Mouse (Mus musculus) ES-E14 (cell line): Measurements from ENCODE around the gene Sv2b. TPM values are rescaled to one million over a fixed set of nuclear protein-coding genes. Genes with fewer than 3 reads are reported as not detected.
A peak's percentile ranks its signal among the peaks of the same experiment; 100 is the strongest.

Experiments used
- DNase-seq: peaks from one replicate; pipeline ENCODE4 v3.0.0-alpha.2; 2013; ENCODE audit warnings: low read depth, low spot score
- H3K27ac ChIP-seq: 2 replicates; pipeline ENCODE4 v1.5.1; 2012; ENCODE audit warnings: low read depth, mild to moderate bottlenecking, low read length, moderate library complexity, mixed read lengths; ENCODE audit not compliant: poor library complexity, insufficient read depth, severe bottlenecking
- H3K36me3 ChIP-seq: 2 replicates; pipeline ENCODE4 v1.6.1; 2012; ENCODE audit warnings: mild to moderate bottlenecking, low read length, moderate library complexity, mixed read lengths; ENCODE audit not compliant: control insufficient read depth, poor library complexity, insufficient read depth, severe bottlenecking
- H3K4me1 ChIP-seq, 2 experiments: fragments of 150-350 bp in 1 of 2; sonication (generic) in 1 of 2; 2 replicates each; pipeline ENCODE4 v1.6.1; 2012; ENCODE audit warnings: low read length in 2 of 2, mild to moderate bottlenecking in 1 of 2, mixed read lengths in 1 of 2; ENCODE audit not compliant: control insufficient read depth in 2 of 2, insufficient read depth in 2 of 2, poor library complexity in 1 of 2
- H3K4me3 ChIP-seq, 2 experiments: fragments of 150-350 bp in 1 of 2; sonication (generic) in 1 of 2; 2 replicates each; pipeline ENCODE4 v1.5.1; 2012; ENCODE audit warnings: low read length in 2 of 2, low read depth in 1 of 2, mild to moderate bottlenecking in 1 of 2, mixed read lengths in 1 of 2; ENCODE audit not compliant: insufficient read depth in 1 of 2, poor library complexity in 1 of 2, severe bottlenecking in 1 of 2
- H3K9ac ChIP-seq: 2 replicates; pipeline ENCODE4 v1.6.1; 2012; ENCODE audit warnings: low read depth, mild to moderate bottlenecking, low read length, mixed read lengths; ENCODE audit not compliant: poor library complexity, insufficient read depth, severe bottlenecking
- H3K9me3 ChIP-seq: fragments of 150-350 bp; sonication (generic); 2 replicates; pipeline ENCODE4 v1.6.1; 2012; ENCODE audit warnings: low read depth, mild to moderate bottlenecking, low read length; ENCODE audit not compliant: control insufficient read depth, insufficient read depth
- CHD2 ChIP-seq: IDR thresholded peaks from 2 replicates; pipeline ENCODE4 v1.6.1; 2014; ENCODE audit warnings: mild to moderate bottlenecking, low read depth, low read length, inconsistent platforms
- HCFC1 ChIP-seq: IDR thresholded peaks from 2 replicates; pipeline ENCODE4 v1.6.1; 2012; ENCODE audit warnings: low read length, inconsistent platforms, borderline replicate concordance; ENCODE audit not compliant: insufficient read depth
- MAFK ChIP-seq: IDR thresholded peaks from 2 replicates; pipeline ENCODE4 v1.6.1; 2014; ENCODE audit warnings: mild to moderate bottlenecking, low read depth, low read length, inconsistent platforms; ENCODE audit not compliant: insufficient read depth
- ZC3H11A ChIP-seq: IDR thresholded peaks from 2 replicates; pipeline ENCODE4 v1.6.1; 2012; ENCODE audit warnings: low read depth, mild to moderate bottlenecking, inconsistent platforms, low read length, borderline replicate concordance
- ZNF384 ChIP-seq: IDR thresholded peaks from 2 replicates; pipeline ENCODE4 v1.6.1; 2012; ENCODE audit warnings: low read depth, low read length, inconsistent platforms
- in situ Hi-C, 2 experiments: fragments of 600-800 bp; cut with MboI; formaldehyde crosslinking; loops; one replicate each; pipeline ENCODE4 v1.15.1; 2025; ENCODE audit warnings: low sequenced_read_pairs in 2 of 2, inconsistent platforms in 1 of 2; ENCODE audit not compliant: unreplicated experiment in 2 of 2
- total RNA-seq: library from RNA; depleted of rRNA; stranded (reverse); fragments of 300-350 nt; gene quantifications from 2 replicates; pipeline ENCODE4 v1.2.3, GENCODE M21; 2012

Sv2b gene
- total RNA-seq, 1 experiment: 0.27 TPM

GRCm38 (mm10) chr7:75128036-75128435 lies 181.0 kb downstream of the Sv2b start:
- Histone ChIP-seq H3K9ac (no peak overlapping the region), H3K4me3 (no peak overlapping the region), H3K27ac (no peak overlapping the region), H3K9me3 (no peaks in the 10 kb centered on the region), H3K36me3 (no peaks in the 10 kb centered on the region), H3K4me1 (no peaks in the 10 kb centered on the region; a peak in 2 of 4 replicates)
- DNase-seq: no peak
- in situ Hi-C loops: loop anchor here in 1 of 2 experiments (25.0 kb wide), 1 partner anchor 759 kb away; no protein-coding TSS in a partner anchor
- no peak for TF ChIP-seq ZNF384
- TF ChIP-seq MAFK: 0 out of 2 replicates have a peak, but pooled peaks have one; percentile 25

DNA sequence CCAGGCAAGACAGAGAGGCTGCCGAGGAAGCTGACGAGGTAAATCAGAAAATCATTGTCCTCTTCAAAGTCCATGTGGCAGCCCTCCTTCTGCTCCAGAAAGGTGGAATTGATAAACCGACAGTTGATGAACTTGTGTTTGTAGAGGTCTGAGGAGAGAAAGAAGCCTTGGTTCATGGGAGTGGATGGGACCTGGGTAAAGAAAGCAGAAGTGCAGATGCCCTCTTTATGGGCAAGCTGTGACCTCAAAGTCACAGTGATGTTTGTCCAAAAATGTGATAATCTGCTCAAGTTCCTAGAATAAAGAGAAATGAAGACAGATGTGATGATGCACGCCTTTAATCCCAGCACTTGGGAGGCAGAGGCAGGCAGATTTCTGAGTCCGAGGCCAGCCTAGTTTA lies 185.0 kb downstream of the Sv2b start:
- TF ChIP-seq ZC3H11A (no peak), HCFC1 (no peak), ZNF384 (no peak), CHD2 (no peak), MAFK (no peak)
- DNase-seq: no peak
- in situ Hi-C loops: loop anchor here in 1 of 2 experiments (25.0 kb wide), 1 partner anchor 762 kb away; no protein-coding TSS in a partner anchor
- no peak overlapping the region for H3K4me3 ChIP-seq
- no peak overlapping the region for H3K27ac ChIP-seq
- H3K36me3 ChIP-seq: no peaks in the 10 kb centered on the region
- H3K9me3 ChIP-seq: no peaks in the 10 kb centered on the region
- H3K9ac ChIP-seq: no peak overlapping the region
- H3K4me1 ChIP-seq: no peaks in the 10 kb centered on the region; a peak in 1 of 4 replicates

- Histone ChIP-seq H3K27ac (no peak overlapping the region), H3K36me3 (no peaks in the 10 kb centered on the region), H3K4me1 (no peaks in the 10 kb centered on the region), H3K9ac (no peak overlapping the region; the same call in 1 of the 2 replicates), H3K4me3 (peak overlapping the region in 1 of 2 experiments; percentile 47; a peak in 1 of 4 replicates), H3K9me3 (no peaks in the 10 kb centered on the region)
- no peak for DNase-seq
- TF ChIP-seq CHD2 (no peak), MAFK (no peak), HCFC1 (peak; percentile 90)
- in situ Hi-C loops: loop anchor here in 1 of 2 experiments (25.0 kb wide), 1 partner anchor 756 kb away; no protein-coding TSS in a partner anchor
Observed at GRCm38 (mm10) chr7:75118022-75118673, 190.9 kb downstream of the Sv2b start.

DNA sequence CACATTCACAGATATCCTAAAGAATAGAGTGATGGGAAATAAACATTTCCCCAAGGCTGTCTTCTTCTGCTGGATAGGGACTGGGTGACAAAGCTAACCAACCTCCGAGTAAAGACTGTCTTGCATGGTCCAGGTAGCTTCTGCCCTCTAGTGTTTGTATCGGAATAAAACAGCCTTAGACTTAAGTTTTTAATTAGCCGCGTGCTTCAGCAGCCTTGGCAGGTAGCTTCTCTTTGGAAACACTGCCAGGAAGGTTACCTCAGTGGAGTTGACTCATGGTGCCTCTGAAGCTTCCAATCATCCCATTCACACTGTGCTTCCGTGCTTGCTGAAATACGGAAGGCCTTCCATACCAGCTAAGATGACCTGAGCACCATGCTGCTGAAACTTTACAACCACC lies 198.4 kb downstream of the Sv2b start:
- DNase-seq: peak; percentile 40
- Histone ChIP-seq H3K4me3 (no peak overlapping the region), H3K9ac (no peak overlapping the region), H3K9me3 (no peaks in the 10 kb centered on the region), H3K36me3 (no peaks in the 10 kb centered on the region), H3K4me1 (no peaks in the 10 kb centered on the region), H3K27ac (no peak overlapping the region)
- in situ Hi-C loops: loop anchor here (5.0 to 25.0 kb wide), 2 partner anchors 738 to 748 kb away; no protein-coding TSS in a partner anchor
- TF ChIP-seq HCFC1 (no peak), ZC3H11A (peak; percentile 65; the same call in 1 of the 2 replicates), CHD2 (no peak), ZNF384 (no peak)

GRCm38 (mm10) chr7:75107441-75107840 lies 201.6 kb downstream of the Sv2b start:
- Histone ChIP-seq H3K9ac (no peak overlapping the region), H3K4me1 (no peaks in the 10 kb centered on the region), H3K36me3 (no peaks in the 10 kb centered on the region), H3K27ac (no peak overlapping the region), H3K9me3 (no peaks in the 10 kb centered on the region), H3K4me3 (no peak overlapping the region)
- in situ Hi-C loops: loop anchor here in 1 of 2 experiments (25.0 kb wide), 1 partner anchor 745 kb away; no protein-coding TSS in a partner anchor
- DNase-seq: peak; percentile 37
- TF ChIP-seq ZNF384 (peak; percentile 77), MAFK (no peak)
